Mouse (Mus musculus): Measurements from ENCODE around the gene Arrdc2. TPM values are rescaled to one million over a fixed set of nuclear protein-coding genes. Genes with fewer than 3 reads are reported as not detected.

The Arrdc2 gene
- polyA plus RNA-seq, 1 experiment from 2014 or later, result 2.8 TPM

- WGBS, result 75% methylated on average over 10 of the region's 10 CpGs
- H3K9ac ChIP-seq (ENCODE audit: low read length), result no peak overlapping the region
- no peak overlapping the region for H3K4me3 ChIP-seq (ENCODE audit: control insufficient read depth in 1 of 2, insufficient read depth in 1 of 2, low read depth in 1 of 2, low read length in 2 of 2)
- no peak overlapping the region for H3K27ac ChIP-seq (replicated peaks in 1 of 2; ENCODE audit: control insufficient read depth in 1 of 2, insufficient read depth in 1 of 2, low read depth in 2 of 2, low read length in 2 of 2)
- peaks cover 13 to 29% of the 10 kb centered on the region in 2 experiments; a peak in 3 of 4 replicates for H3K4me1 ChIP-seq (ENCODE audit: control insufficient read depth in 2 of 2, insufficient read depth in 2 of 2, low read length in 2 of 2)
- peaks cover 39% of the 10 kb centered on the region for H3K36me3 ChIP-seq (ENCODE audit: control insufficient read depth, insufficient read depth, low read length)
- no peak for ATAC-seq (ENCODE audit: insufficient number of reproducible peaks, insufficient read depth, low FRiP score, low read depth)
- peaks cover 6% of the 10 kb centered on the region for H3K27me3 ChIP-seq (ENCODE audit: control insufficient read depth, insufficient read depth, low read length)
- H3K9me3 ChIP-seq (ENCODE audit: control insufficient read depth, low read length), result no peaks in the 10 kb centered on the region
- H3K4me2 ChIP-seq (ENCODE audit: low read length), result peak overlapping the region; percentile 27; the same call in 1 of the 2 replicates
These were observed 50.5 kb downstream of the Arrdc2 start for GRCm38 (mm10) chr8:70789046-70789445.

GRCm38 (mm10) chr8:70787941-70788667 is 51.4 kb downstream of the Arrdc2 start:
- H3K9me3 ChIP-seq (ENCODE audit: control insufficient read depth, low read length), result no peaks in the 10 kb centered on the region
- no peak overlapping the region for H3K9ac ChIP-seq (ENCODE audit: low read length)
- ATAC-seq (ENCODE audit: insufficient number of reproducible peaks, insufficient read depth, low FRiP score, low read depth), result no peak
- H3K27me3 ChIP-seq (ENCODE audit: control insufficient read depth, insufficient read depth, low read length), result peaks cover under 1% of the 10 kb centered on the region
- H3K36me3 ChIP-seq (ENCODE audit: control insufficient read depth, insufficient read depth, low read length), result peaks cover 48% of the 10 kb centered on the region
- H3K4me2 ChIP-seq (ENCODE audit: low read length), result peak overlapping the region; percentile 37
- 17% methylated on average over 30 of the region's 30 CpGs for WGBS
- H3K27ac ChIP-seq (replicated peaks in 1 of 2; ENCODE audit: control insufficient read depth in 1 of 2, insufficient read depth in 1 of 2, low read depth in 2 of 2, low read length in 2 of 2), result no peak overlapping the region
- H3K4me1 ChIP-seq (ENCODE audit: control insufficient read depth in 2 of 2, insufficient read depth in 2 of 2, low read length in 2 of 2), result peaks cover 13 to 29% of the 10 kb centered on the region in 2 experiments; a peak in 3 of 4 replicates
- H3K4me3 ChIP-seq (ENCODE audit: control insufficient read depth in 1 of 2, insufficient read depth in 1 of 2, low read depth in 1 of 2, low read length in 2 of 2), result peak overlapping the region in 1 of 2 experiments; percentile 25; a peak in 2 of 4 replicates

- Histone ChIP-seq H3K36me3 (ENCODE audit: control insufficient read depth, insufficient read depth, low read length) (peaks cover 53% of the 10 kb centered on the region), H3K27ac (replicated peaks in 1 of 2; ENCODE audit: control insufficient read depth in 1 of 2, insufficient read depth in 1 of 2, low read depth in 2 of 2, low read length in 2 of 2) (no peak overlapping the region), H3K4me1 (ENCODE audit: control insufficient read depth in 2 of 2, insufficient read depth in 2 of 2, low read length in 2 of 2) (peaks cover 7 to 23% of the 10 kb centered on the region in 2 experiments; a peak in 3 of 4 replicates), H3K9me3 (ENCODE audit: control insufficient read depth, low read length) (no peaks in the 10 kb centered on the region), H3K4me3 (ENCODE audit: control insufficient read depth in 1 of 2, insufficient read depth in 1 of 2, low read depth in 1 of 2, low read length in 2 of 2) (no peak overlapping the region), H3K27me3 (ENCODE audit: control insufficient read depth, insufficient read depth, low read length) (no peaks in the 10 kb centered on the region), H3K4me2 (ENCODE audit: low read length) (no peak overlapping the region), H3K9ac (ENCODE audit: low read length) (no peak overlapping the region; the same call in 1 of the 2 replicates)
- ATAC-seq (ENCODE audit: insufficient number of reproducible peaks, insufficient read depth, low FRiP score, low read depth), result no peak
- WGBS, result 91% methylated on average over 3 of the region's 3 CpGs
These were observed 52.5 kb downstream of the Arrdc2 start for GRCm38 (mm10) chr8:70787051-70787445.

GRCm38 (mm10) chr8:70786291-70787050 is 53.0 kb downstream of the Arrdc2 start:
- WGBS, result 91% methylated on average over 25 of the region's 25 CpGs
- H3K36me3 ChIP-seq (ENCODE audit: control insufficient read depth, insufficient read depth, low read length), result peaks cover 58% of the 10 kb centered on the region
- H3K4me3 ChIP-seq (ENCODE audit: control insufficient read depth in 1 of 2, insufficient read depth in 1 of 2, low read depth in 1 of 2, low read length in 2 of 2), result no peak overlapping the region
- no peaks in the 10 kb centered on the region for H3K27me3 ChIP-seq (ENCODE audit: control insufficient read depth, insufficient read depth, low read length)
- ATAC-seq (ENCODE audit: insufficient number of reproducible peaks, insufficient read depth, low FRiP score, low read depth), result no peak
- H3K9ac ChIP-seq (ENCODE audit: low read length), result no peak overlapping the region
- H3K4me2 ChIP-seq (ENCODE audit: low read length), result no peak overlapping the region
- H3K9me3 ChIP-seq (ENCODE audit: control insufficient read depth, low read length), result no peaks in the 10 kb centered on the region
- peaks cover 7 to 17% of the 10 kb centered on the region in 2 experiments; a peak in 3 of 4 replicates for H3K4me1 ChIP-seq (ENCODE audit: control insufficient read depth in 2 of 2, insufficient read depth in 2 of 2, low read length in 2 of 2)
- no peak overlapping the region for H3K27ac ChIP-seq (replicated peaks in 1 of 2; ENCODE audit: control insufficient read depth in 1 of 2, insufficient read depth in 1 of 2, low read depth in 2 of 2, low read length in 2 of 2)

Small RNA genes within 50 kb of the gene (microRNA-seq; reads per million reads assigned to microRNA genes)
- 1.1 reads per million for gene Mir7240

Other genes with a start within 250 kb of the Arrdc2 start
- gene Isyna1, start 245.3 kb downstream of the Arrdc2 start, polyA plus RNA-seq (2014; fragmentation: Nextera tagmentation; extraction: Ambion mirVana), result 59.5 and 69.8 TPM in 2 replicates
- gene Ssbp4, start 230.8 kb downstream of the Arrdc2 start, polyA plus RNA-seq (2014; fragmentation: Nextera tagmentation; extraction: Ambion mirVana), result 83.7 and 85.8 TPM in 2 replicates
- 1.3 and 3.2 TPM in 2 replicates for gene Lrrc25, start 223.6 kb downstream of the Arrdc2 start, polyA plus RNA-seq (2014; fragmentation: Nextera tagmentation; extraction: Ambion mirVana)
- 1.1 TPM in 2 replicates for gene Gdf15, start 207.3 kb downstream of the Arrdc2 start, polyA plus RNA-seq (2014; fragmentation: Nextera tagmentation; extraction: Ambion mirVana)
- 39.7 and 46.6 TPM in 2 replicates for gene Pgpep1, start 179.3 kb downstream of the Arrdc2 start, polyA plus RNA-seq (2014; fragmentation: Nextera tagmentation; extraction: Ambion mirVana)
- gene Lsm4, start 166.5 kb downstream of the Arrdc2 start, polyA plus RNA-seq (2014; fragmentation: Nextera tagmentation; extraction: Ambion mirVana), result 316 and 334 TPM in 2 replicates
- 122 and 137 TPM in 2 replicates for gene Jund, start 140.8 kb downstream of the Arrdc2 start, polyA plus RNA-seq (2014; fragmentation: Nextera tagmentation; extraction: Ambion mirVana)
- gene Iqcn, start 136.3 kb downstream of the Arrdc2 start, polyA plus RNA-seq (2014; fragmentation: Nextera tagmentation; extraction: Ambion mirVana), result not detected in 2 replicates
- gene Gm3336, start 121.2 kb downstream of the Arrdc2 start, polyA plus RNA-seq (2014; fragmentation: Nextera tagmentation; extraction: Ambion mirVana), result not detected in 2 replicates
- 0.08 and 0.23 TPM in 2 replicates for gene Pde4c, start 116.0 kb downstream of the Arrdc2 start, polyA plus RNA-seq (2014; fragmentation: Nextera tagmentation; extraction: Ambion mirVana)
- 24.1 and 25.7 TPM in 2 replicates for gene Rab3a, start 85.0 kb downstream of the Arrdc2 start, polyA plus RNA-seq (2014; fragmentation: Nextera tagmentation; extraction: Ambion mirVana)
- gene Mpv17l2, start 78.8 kb downstream of the Arrdc2 start, polyA plus RNA-seq (2014; fragmentation: Nextera tagmentation; extraction: Ambion mirVana), result 44.0 and 47.4 TPM in 2 replicates
- 23.1 and 26.7 TPM in 2 replicates for gene Pik3r2, start 63.0 kb downstream of the Arrdc2 start, polyA plus RNA-seq (2014; fragmentation: Nextera tagmentation; extraction: Ambion mirVana)
- gene Mast3, start 34.7 kb downstream of the Arrdc2 start, polyA plus RNA-seq (2014; fragmentation: Nextera tagmentation; extraction: Ambion mirVana), result 6.7 and 9.4 TPM in 2 replicates
- gene Il12rb1, start 31.3 kb downstream of the Arrdc2 start, polyA plus RNA-seq (2014; fragmentation: Nextera tagmentation; extraction: Ambion mirVana), result 0.09 TPM in 1 of 2 replicates, not detected in the other
- gene Kcnn1, start 23.5 kb upstream of the Arrdc2 start, polyA plus RNA-seq (2014; fragmentation: Nextera tagmentation; extraction: Ambion mirVana), result 1.8 and 2.2 TPM in 2 replicates
- gene Ccdc124, start 34.2 kb upstream of the Arrdc2 start, polyA plus RNA-seq (2014; fragmentation: Nextera tagmentation; extraction: Ambion mirVana), result 78.5 and 78.7 TPM in 2 replicates
- gene Slc5a5, start 53.0 kb upstream of the Arrdc2 start, polyA plus RNA-seq (2014; fragmentation: Nextera tagmentation; extraction: Ambion mirVana), result not detected in 2 replicates
- 3,308 and 3,796 TPM in 2 replicates for gene Rpl18a, start 57.7 kb upstream of the Arrdc2 start, polyA plus RNA-seq (2014; fragmentation: Nextera tagmentation; extraction: Ambion mirVana)
- 24.8 and 29.9 TPM in 2 replicates for gene Map1s, start 66.2 kb upstream of the Arrdc2 start, polyA plus RNA-seq (2014; fragmentation: Nextera tagmentation; extraction: Ambion mirVana)